Mouse (Mus musculus) E14TG2a.4 (cell line): Measurements from ENCODE around the gene Rbm3.

Experiments used
- H3K27me3 ChIP-seq: 2 replicates; pipeline ENCODE4 v1.6.1; 2014; ENCODE audit warnings: low read length, control low read depth; ENCODE audit not compliant: insufficient read depth
- H3K36me3 ChIP-seq: 2 replicates; pipeline ENCODE4 v1.6.1; 2014; ENCODE audit warnings: low read length, control low read depth; ENCODE audit not compliant: insufficient read depth
- H3K4me1 ChIP-seq: replicated peaks from 2 replicates; pipeline ENCODE4 v1.6.1; 2014; ENCODE audit warnings: low read depth, low read length, control low read depth
- H3K4me3 ChIP-seq: replicated peaks from 2 replicates; pipeline ENCODE4 v1.5.1; 2014; ENCODE audit warnings: mild to moderate bottlenecking, low read length
- H3K9me3 ChIP-seq: 2 replicates; pipeline ENCODE4 v1.6.1; 2014; ENCODE audit warnings: low read length, control low read depth
- CTCF ChIP-seq: conservative IDR thresholded peaks from 2 replicates; pipeline ENCODE4 v1.5.1; 2014; ENCODE audit warnings: low read length
- NANOG ChIP-seq: IDR thresholded peaks from 2 replicates; pipeline ENCODE4 v1.6.1; 2014; ENCODE audit warnings: borderline replicate concordance, low read length, mixed read lengths
- POU5F1 ChIP-seq: IDR thresholded peaks from 2 replicates; pipeline ENCODE4 v1.6.1; 2014; ENCODE audit warnings: low read length, borderline replicate concordance

Rbm3 gene

GRCm38 (mm10) chrX:8090346-8090953 lies 55.2 kb downstream of the Rbm3 start, which contains the start of gene Was:
TSS of gene Was (minus strand) at chrX:8090498.
- Histone ChIP-seq H3K36me3 (no peaks in the 10 kb centered on the region), H3K4me3 (no peak within 1 kb of the TSS), H3K4me1 (no peaks in the 10 kb centered on the region), H3K27me3 (no peaks in the 10 kb centered on the region), H3K9me3 (no peaks in the 10 kb centered on the region)
- TF ChIP-seq POU5F1 = no peak
- TF ChIP-seq NANOG = no peak
- TF ChIP-seq CTCF = no peak

- H3K27me3 ChIP-seq = no peaks in the 10 kb centered on the region
- TF ChIP-seq POU5F1 = no peak
- TF ChIP-seq NANOG = no peak
- TF ChIP-seq CTCF = no peak
- no peaks in the 10 kb centered on the region for H3K4me1 ChIP-seq
- no peaks in the 10 kb centered on the region for H3K36me3 ChIP-seq
- H3K4me3 ChIP-seq = no peak overlapping the region
- H3K9me3 ChIP-seq = no peaks in the 10 kb centered on the region
Observed at GRCm38 (mm10) chrX:8089746-8090145, 55.9 kb downstream of the Rbm3 start.
